Mouse (Mus musculus) adrenal gland, postnatal 36 days (tissue): ENCODE measurements around the gene Hist1h4f. TPM values are rescaled to one million over a fixed set of nuclear protein-coding genes. Genes with fewer than 3 reads are reported as not detected.
"Not testable (repeated sequence)": the region's sequence is repeated elsewhere in the genome, so short reads cannot be mapped to it uniquely, and the experiment has no call there.

Source experiments
- DNase-seq, 2 experiments: peaks; one replicate each; pipeline ENCODE4 v3.0.0; 2021; ENCODE audit warnings: mixed read lengths in 1 of 2
- total RNA-seq, 2 experiments: library from RNA; stranded (reverse); gene quantifications; 2 replicates each; pipeline ENCODE4 v1.2.3; 2021

Hist1h4f gene
- total RNA-seq, 2 experiments from 2014 or later: 112 to 118 TPM

DNA sequence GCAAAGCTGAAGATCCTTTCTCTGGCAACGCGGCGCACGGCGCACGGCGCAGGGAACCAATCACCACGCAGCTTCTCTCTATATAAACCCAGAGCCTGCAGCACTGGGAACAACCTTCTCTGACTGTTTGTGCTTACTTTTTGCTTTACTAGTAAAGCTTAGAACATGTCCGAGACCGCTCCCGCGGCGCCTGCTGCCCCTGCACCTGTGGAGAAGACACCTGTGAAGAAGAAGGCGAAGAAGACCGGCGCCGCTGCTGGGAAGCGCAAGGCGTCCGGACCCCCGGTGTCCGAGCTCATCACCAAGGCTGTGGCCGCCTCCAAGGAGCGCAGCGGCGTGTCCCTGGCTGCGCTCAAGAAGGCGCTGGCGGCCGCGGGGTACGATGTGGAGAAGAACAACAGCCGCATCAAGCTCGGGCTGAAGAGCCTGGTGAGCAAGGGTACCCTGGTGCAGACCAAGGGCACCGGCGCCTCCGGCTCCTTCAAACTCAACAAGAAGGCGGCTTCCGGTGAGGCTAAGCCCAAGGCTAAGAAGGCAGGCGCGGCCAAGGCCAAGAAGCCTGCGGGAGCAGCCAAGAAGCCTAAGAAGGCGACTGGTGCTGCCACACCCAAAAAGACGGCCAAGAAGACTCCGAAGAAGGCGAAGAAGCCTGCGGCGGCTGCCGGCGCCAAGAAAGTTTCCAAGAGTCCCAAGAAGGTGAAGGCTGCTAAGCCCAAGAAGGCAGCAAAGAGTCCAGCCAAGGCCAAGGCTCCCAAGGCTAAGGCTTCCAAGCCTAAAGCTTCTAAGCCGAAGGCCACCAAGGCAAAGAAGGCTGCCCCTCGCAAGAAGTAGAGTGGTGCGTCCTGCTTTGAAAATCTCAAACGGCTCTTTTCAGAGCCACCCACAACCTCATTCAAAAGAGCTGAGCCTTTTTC is 3.7 kb upstream of the Hist1h4f start:
- DNase-seq: peak; percentile 80 to 81

DNA sequence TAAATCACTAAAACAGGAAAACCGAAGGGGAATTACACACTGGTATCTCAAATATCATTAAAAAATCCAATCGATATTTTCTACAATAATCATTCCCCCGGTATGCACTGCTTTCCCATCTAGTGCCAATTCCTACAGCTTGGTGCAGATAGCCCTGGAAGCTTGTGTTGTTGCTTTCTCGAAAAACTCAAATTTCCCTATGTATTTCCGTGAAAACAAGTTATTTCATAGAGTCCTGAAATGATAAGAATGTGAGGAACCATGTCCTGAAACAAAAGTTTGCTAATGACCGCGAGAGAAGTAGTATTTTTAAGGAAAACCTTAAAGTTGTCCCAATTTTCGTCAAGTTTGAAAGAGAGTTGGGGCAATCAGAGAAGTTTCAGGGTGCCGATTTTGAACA is 2.9 kb upstream of the Hist1h4f start:
- DNase-seq: no peak

DNA sequence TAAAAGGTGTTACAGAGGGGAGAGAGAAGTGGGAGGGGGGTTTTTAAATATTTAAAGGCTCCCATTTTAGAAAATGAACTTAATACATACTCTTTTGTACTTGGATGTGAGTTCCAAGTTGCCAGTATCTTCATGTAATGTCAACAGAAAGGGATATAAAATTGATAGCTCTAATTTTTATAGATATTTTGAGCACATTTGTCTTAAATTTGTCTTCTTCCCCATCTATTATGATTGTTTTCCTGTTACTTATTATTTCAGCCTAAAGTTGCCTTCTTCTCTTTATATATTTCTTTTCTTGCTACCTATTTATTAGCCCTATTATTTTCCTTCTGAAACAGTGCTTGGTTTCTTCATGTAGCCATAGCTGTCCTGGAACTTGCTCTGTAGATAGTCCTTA is 1.5 kb upstream of the Hist1h4f start, which contains the start of gene Hist1h1d:
Gene Hist1h1d (plus strand): TSS at position 301 of the 400 bp plus-strand sequence.
- no peak for DNase-seq

DNA sequence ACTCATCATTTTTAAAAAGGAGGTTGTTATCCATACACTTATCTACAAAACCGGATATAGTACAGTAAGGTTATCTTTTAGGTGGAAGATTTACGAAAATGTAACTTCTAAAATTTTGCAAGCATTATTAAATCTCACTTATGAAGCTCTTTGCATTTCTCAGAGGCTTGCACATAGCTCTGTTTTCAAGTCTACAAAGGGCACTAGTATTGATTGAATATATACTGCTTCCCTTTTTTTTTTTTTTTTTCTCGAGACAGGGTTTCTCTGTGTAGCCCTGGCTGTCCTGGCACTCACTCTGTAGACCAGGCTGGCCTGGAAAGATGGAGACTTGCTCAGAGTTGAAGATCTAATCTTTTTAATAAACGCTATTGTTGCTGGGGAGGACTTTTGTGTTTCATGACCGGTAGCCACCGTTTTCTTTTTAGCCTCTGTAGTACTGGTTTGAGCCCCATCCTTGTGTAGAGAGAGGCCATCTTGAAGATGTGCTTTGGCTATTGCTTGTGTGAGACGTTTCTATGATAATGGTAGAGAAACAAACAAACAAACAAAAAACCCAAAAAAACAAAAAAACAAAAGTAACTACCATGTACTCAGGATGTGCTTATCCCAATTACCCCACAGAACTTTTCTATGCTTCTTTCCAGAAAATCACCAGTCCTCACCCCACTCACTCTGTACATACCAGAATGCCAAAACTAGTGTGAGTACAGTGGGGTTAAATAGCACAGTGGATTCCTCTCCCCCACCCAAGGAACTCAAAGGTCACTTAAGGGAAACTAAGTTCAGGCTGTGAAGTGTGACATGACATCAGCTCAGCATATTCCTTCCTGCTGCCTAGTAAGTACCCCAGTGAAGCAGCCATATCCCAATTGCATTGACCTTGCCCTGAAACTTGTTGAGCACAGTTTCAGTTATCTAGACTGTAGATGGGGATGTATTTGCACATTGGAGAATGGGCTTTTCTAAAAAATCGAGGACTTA is 775 bp upstream of the Hist1h4f start:
- DNase-seq: no peak

DNA sequence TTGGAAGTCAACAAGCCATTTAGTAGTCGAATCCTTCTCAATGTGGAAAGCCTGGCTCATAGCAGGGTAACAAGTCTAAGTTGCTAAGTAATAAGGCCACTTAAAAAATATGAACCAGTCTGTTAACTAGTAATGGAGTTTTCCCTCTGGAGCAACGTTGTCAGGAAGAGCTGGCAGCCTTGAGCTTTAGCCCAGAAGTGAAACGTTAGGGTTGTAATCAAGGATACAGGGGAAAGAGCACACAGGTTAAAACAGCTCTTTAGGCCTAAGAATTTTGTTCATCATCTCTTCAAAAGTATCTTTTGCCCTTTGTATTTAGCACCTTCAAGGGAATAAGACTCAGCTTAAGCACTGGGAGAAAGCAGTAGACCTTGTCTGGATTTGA is 695 bp downstream of the Hist1h4f start:
- no peak for DNase-seq

DNA sequence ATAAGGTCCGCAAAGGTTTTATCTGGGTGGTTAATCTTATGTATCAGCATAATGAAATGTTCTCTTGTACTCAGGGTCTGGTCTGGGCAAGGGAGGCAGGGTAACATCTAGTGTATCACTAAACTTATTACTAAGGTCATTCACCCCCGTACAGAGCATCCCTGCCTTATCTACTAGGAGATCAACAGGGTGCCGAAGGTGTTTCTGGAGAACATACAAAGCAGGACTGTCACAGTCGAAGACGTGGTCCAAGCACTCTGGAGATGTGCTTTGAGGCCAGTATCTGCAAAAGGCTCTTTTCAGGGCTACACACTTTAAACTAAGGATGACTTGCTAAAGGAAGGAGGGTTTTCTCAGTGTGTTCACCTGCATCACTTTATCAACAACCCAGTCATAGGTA is 4.8 kb downstream of the Hist1h4f start:
- DNase-seq: no peak

DNA sequence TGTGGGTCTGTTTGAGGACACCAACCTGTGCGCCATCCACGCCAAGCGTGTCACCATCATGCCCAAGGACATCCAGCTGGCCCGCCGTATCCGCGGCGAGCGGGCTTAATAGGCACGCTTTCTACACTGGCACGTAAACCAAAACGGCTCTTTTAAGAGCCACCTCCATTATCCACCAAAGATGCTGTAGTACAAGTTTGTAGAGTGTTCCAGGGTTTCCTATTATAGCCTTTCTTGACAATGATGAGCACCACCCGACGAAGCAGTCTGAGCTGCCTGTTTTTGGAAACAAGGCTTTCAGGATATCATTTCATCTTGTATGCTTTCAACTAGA is 6.7 kb downstream of the Hist1h4f start:
- peak in 1 of 2 experiments; percentile 19 for DNase-seq

DNA sequence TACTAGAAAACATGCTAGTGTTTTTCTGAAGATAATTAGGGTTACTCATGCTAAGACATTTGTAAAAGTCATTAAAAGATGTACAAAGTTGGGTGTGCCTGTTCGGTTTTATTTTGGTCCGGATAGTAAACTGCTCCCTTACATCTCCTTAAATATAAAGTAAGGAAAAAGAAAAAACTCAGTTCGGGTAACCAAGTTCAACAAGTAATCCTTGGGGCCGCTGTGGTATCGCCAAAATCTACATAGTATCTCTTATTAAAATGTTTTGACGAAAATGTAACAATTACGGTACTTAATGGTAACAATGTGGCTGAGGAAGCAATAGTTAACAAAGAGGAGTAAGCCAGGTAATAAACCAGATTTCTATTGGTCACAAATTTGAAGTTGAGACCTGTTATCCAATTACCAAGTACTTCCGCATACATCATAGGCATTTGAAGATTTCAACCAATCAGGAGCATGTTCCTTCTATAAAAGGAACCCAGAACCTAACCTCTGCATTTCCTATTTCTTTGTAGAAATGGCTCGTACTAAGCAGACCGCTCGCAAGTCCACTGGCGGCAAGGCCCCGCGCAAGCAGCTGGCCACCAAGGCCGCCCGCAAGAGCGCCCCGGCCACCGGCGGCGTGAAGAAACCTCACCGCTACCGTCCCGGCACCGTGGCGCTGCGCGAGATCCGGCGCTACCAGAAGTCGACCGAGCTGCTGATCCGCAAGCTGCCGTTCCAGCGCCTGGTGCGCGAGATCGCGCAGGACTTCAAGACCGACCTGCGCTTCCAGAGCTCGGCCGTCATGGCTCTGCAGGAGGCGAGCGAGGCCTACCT is 7.3 kb downstream of the Hist1h4f start, which contains the start of gene Hist1h3f:
Gene Hist1h3f (plus strand): TSS at position 88 of the 822 bp plus-strand sequence.
- DNase-seq: peak; percentile 66 to 70

DNA sequence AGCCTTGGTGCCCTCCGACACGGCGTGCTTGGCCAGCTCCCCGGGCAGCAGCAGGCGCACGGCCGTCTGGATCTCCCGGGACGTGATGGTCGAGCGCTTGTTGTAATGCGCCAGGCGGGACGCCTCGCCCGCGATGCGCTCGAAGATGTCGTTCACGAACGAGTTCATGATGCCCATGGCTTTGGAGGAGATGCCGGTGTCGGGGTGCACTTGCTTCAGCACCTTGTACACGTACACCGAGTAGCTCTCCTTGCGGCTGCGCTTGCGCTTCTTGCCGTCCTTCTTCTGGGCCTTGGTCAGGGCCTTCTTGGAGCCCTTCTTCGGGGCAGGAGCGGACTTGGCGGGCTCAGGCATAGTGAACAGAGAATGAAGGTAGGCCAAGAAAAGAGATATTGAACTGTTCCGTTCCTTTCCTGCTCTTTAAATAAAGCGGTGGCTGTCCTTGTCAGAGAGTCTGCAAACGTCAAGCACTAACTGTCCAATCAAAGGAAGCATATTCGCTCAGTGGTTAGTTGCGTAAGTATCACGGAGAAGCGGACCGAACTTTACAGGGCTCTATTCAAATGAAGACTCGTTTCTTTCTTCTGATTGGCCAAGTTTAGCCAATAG is 8.3 kb downstream of the Hist1h4f start, which contains the start of gene Hist1h2bh:
Gene Hist1h2bh (minus strand): TSS at position 394 of the 609 bp plus-strand sequence.
- peak; percentile 59 to 71 for DNase-seq

DNA sequence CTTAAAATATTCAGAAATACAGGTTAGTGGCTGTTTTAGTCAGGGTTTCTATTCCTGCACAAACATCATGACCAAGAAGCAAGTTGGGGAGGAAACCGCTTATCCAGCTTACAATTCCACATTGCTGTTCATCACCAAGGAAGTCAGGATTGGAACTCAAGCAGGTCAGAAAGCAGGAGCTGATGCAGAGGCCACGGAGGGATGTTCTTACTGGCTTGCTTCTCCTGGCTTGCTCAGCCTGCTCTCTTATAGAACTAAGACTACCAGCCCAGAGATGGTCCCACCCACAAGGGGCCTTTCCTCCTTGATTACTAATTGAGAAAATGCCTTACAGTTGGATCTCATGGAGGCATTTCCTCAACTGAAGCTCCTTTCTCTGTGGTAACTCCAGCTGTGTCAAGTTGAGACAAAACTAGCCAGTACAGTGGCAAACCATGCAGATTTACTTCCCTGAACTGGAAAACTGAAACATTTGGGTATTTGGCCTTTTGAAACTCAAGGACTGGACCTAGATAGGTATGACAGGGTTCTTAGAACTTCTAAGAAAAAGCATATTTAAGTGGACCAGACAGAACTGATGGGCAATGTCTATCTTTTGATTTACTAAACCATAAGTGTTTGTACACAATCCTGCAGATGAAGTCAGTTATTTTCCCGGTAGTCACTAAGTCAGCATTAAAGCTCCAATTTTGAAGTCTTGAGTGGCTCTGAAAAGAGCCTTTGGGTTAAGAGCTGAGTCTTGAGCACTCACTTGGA is 9.0 kb downstream of the Hist1h4f start:
- not testable (repeated sequence) for DNase-seq

DNA sequence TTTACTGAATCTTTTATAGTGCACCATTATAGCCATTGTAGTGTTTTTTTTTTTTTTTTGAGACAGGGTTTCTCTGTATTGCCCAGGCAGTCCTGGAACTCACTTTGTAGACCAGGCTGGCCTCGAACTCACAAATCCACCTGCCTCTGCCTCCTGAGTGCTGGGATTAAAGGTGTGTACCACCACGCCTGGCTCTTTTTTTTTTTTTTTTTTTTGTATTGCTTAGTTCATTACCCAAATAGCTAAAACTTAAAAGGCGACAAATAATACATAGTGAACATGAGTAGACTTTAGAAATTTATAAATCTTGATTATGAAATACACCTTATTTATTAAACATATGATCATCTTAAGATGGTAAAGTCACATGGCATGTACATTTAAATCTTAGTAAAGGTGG is 10.0 kb downstream of the Hist1h4f start:
- DNase-seq: no peak

DNA sequence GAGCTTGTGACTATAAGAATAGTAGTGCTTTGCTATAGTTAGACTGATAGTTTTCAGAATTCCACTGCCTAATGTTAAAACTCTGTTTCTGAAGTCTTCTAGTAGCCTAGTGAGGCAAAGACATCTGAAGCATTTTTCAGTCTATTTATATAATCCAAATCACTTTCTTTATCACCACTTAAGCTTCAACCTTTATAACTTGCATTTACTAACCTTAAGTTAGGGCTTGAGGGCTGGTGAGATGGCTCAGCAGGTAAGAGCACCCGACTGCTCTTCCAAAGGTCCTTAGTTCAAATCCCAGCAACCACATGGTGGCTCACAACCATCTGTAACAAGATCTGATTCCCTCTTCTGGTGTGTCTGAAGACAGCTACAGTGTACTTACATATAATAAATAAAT is 11.6 kb downstream of the Hist1h4f start:
- DNase-seq: not testable (repeated sequence)

DNA sequence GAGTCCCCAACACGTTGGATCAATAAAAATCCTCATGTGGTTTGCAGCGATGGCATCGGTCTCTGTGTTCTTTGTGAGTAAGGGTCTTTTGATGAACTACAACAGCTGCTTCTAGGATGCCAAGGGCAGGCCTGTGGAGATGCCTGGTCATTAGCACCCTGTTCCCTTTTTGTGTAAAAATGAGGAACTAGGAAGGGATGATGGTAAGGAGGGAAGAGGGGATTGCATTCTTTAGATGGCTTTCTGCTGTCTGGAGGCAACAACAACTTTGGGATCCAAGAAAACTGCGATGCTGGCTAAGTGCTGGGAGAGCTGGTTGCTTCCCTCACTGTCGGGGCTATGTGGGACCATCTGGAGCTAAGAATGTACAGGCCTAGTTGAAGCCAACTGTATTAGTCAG is 13.2 kb downstream of the Hist1h4f start:
- no peak for DNase-seq

DNA sequence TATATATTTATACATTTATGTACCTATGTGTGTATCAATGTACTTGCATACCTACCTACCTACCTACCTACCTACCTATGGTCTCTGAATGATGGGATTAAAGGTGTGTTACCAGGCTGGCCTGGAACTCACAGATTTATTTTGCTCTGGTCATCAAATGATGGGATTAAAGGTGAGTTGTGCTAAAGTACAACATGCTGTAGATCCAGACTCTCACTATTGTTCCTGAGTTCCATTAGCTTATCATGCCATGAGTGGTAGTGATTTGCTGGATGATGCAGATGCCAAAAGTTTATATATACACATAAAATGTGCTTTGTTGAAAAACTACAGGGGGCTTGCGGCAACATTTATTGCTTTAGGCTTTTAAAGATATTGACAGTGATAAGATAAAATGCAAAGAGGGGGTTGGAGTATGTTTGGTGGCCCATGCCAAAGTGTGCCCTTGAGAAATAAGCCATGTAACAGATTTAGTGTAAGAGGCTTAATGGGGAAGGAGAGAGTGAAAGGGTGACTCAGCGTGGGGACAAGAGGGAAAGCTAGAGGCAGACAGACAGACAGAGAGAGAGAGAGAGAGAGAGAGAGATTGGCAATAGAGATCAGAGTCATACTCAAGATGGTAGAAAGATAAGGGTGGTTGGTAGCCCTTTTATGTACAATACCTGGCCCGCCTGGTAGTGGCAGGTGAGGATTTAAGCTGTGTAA is 14.3 kb downstream of the Hist1h4f start:
- DNase-seq: no peak

DNA sequence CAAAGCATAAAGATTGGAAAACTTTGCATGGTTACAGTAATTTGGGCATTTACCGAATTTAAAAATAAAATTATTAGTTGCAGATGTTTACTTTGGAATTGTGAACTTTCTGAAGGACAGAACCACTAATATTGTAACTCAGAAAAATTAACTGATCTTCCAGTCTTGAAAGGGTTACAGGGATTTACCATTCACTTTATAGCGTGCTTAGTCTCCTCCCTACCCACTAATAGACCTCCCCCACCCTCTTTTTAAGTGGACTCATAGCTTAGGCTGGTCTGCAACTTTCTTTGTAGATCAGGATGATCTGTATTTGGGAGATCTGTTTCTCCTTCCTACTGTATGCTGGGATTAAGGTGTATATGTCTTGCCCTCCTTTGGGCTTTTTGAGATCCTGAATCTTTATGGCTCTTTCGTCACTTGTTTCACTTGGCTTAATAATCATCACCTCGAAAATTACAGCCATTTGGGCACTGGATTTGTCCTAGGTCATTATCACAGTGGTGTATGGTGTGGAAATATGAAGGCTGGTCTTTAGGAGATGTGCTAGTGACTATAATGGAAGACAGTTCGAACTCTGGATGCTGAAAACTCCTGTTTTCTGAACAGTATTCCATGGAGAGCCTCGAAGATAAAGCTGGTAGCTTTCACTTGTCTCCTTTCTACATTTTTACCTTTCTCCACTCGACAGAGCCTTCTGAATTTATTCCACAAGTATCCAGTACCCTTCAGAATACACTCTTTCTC is 15.2 kb downstream of the Hist1h4f start:
- no peak for DNase-seq

DNA sequence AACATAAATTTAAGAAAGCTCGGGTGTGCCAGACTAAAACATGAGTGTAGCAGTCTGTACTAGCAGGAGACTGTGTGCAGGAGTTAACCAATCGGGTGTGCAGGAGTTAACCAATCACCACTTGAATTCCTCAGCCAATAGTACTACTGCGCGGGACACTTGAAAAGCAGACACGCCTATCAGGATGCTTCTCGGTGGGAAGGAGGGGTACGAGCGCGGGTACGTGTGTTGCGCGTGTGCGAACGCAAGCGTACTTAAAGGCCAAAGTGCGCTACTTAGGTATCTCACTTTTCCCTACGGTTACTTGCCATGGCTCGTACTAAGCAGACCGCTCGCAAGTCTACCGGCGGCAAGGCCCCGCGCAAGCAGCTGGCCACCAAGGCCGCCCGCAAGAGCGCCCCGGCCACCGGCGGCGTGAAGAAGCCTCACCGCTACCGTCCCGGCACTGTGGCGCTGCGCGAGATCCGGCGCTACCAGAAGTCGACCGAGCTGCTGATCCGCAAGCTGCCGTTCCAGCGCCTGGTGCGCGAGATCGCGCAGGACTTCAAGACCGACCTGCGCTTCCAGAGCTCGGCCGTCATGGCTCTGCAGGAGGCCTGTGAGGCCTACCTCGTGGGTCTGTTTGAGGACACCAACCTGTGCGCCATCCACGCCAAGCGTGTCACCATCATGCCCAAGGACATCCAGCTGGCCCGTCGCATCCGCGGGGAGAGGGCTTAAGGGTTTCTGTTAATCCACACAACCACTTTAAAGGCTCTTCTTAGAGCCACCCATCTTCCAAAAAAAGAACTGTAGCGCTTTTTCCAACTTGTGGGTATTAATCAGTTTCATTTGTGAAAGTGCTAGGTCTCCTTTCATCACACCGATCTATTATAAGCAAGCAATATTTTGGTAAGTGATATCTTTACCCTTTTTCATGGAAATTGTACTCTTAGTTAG is 16.0 kb downstream of the Hist1h4f start, which contains the start of gene Hist1h3g:
Gene Hist1h3g (plus strand): TSS at position 286 of the 939 bp plus-strand sequence.
- DNase-seq: peak; percentile 85 to 88

DNA sequence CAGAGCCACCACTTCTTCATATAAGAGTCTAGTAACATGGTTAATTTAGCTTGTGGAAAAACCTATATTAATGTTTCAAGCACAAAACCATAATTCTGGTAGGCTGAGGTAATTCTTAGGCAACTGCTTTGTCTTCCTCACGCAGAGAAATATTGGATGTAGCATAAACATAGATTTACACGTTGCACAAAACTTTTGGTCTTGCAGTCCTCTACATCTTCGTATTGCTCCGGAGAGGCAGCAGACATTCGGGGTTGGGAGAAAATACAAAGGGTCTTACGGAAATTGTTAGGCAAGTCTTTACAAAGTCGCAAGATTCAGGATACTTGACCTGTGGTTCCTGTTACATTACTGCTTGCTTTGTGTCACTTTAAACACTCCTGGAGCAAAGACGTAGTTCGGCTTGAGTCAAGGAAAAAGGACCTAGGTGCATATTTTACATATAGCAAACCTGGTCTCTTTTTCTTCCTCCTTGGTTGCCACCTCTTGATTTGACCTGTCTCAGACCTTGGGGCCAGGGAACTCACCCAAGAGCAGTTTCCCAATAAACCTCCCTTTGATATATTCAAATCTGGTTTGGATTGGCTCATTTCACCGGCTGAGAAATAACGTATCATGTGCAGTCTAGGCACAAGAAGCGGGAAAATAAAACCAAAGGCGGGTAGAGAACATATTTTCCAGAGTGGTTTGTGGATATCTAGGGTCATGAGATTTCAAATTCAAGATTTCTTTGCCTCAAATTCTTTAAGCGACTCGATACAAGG is 16.9 kb downstream of the Hist1h4f start:
- peak in 1 of 2 experiments; percentile 16 for DNase-seq
